Mouse (Mus musculus): ENCODE data around the gene Actn1.

GRCm38 (mm10) chr12:80277428-80277827, 17.3 kb upstream of the Actn1 start:
- TF ChIP-seq CTCF (IDR thresholded peaks at IDR 0.05; ENCODE audit: borderline replicate concordance, insufficient read depth, low read length) = no peak
- TF ChIP-seq POLR2A (IDR thresholded peaks at IDR 0.05; ENCODE audit: low read depth, low read length) = no peak
